Mouse (Mus musculus): ENCODE measurements around the gene Kctd21. TPM values are rescaled to one million over a fixed set of nuclear protein-coding genes. Genes with fewer than 3 reads are reported as not detected.

Kctd21 gene
- polyA plus RNA-seq, 2 experiments: 5.2 to 5.5 TPM

- WGBS: 36% methylated on average over 2 of the region's 2 CpGs
- Histone ChIP-seq H3K9me3 (ENCODE audit: control insufficient read depth, low read length) (no peaks in the 10 kb centered on the region), H3K4me1 (ENCODE audit: control insufficient read depth, insufficient read depth, low read length) (peaks cover 3% of the 10 kb centered on the region; the same call in 1 of the 2 replicates), H3K27ac (replicated peaks; ENCODE audit: low read depth, low read length) (no peak overlapping the region), H3K27me3 (ENCODE audit: control insufficient read depth, insufficient read depth, low read length) (no peaks in the 10 kb centered on the region), H3K36me3 (ENCODE audit: control insufficient read depth, insufficient read depth, low read length) (peaks cover 2% of the 10 kb centered on the region; the same call in 1 of the 2 replicates), H3K9ac (ENCODE audit: low read depth, low read length, severe bottlenecking) (no peak overlapping the region), H3K4me2 (replicated peaks; ENCODE audit: low read depth, low read length, severe bottlenecking) (no peak overlapping the region), H3K4me3 (replicated peaks; ENCODE audit: low read length) (no peak overlapping the region)
- TF ChIP-seq POLR2A (IDR thresholded peaks at IDR 0.05; ENCODE audit: borderline replicate concordance, extremely low read depth, insufficient read depth, insufficient read length): no peak
- ATAC-seq (ENCODE audit: low FRiP score, low read depth) (no peak), DNase-seq (ENCODE audit: low spot score) (no peak)
These were observed 10.8 kb downstream of the Kctd21 start for GRCm38 (mm10) chr7:97342961-97343360.

GRCm38 (mm10) chr7:97344655-97345054, 12.5 kb downstream of the Kctd21 start:
- ATAC-seq (ENCODE audit: low FRiP score, low read depth) (no peak), DNase-seq (ENCODE audit: low spot score) (no peak)
- Histone ChIP-seq H3K9me3 (ENCODE audit: control insufficient read depth, low read length) (no peaks in the 10 kb centered on the region), H3K4me1 (ENCODE audit: control insufficient read depth, insufficient read depth, low read length) (peaks cover 3% of the 10 kb centered on the region; the same call in 1 of the 2 replicates), H3K36me3 (ENCODE audit: control insufficient read depth, insufficient read depth, low read length) (peaks cover 6% of the 10 kb centered on the region; the same call in 1 of the 2 replicates), H3K27me3 (ENCODE audit: control insufficient read depth, insufficient read depth, low read length) (no peaks in the 10 kb centered on the region), H3K9ac (ENCODE audit: low read depth, low read length, severe bottlenecking) (no peak overlapping the region), H3K4me3 (replicated peaks; ENCODE audit: low read length) (no peak overlapping the region), H3K27ac (replicated peaks; ENCODE audit: low read depth, low read length) (no peak overlapping the region), H3K4me2 (replicated peaks; ENCODE audit: low read depth, low read length, severe bottlenecking) (no peak overlapping the region)
- 66% methylated on average over 2 of the region's 2 CpGs for WGBS
- no peak for TF ChIP-seq POLR2A (IDR thresholded peaks at IDR 0.05; ENCODE audit: borderline replicate concordance, extremely low read depth, insufficient read depth, insufficient read length)

- Histone ChIP-seq H3K9ac (ENCODE audit: low read depth, low read length, severe bottlenecking) (no peak overlapping the region), H3K36me3 (ENCODE audit: control insufficient read depth, insufficient read depth, low read length) (peaks cover 6% of the 10 kb centered on the region; the same call in 1 of the 2 replicates), H3K9me3 (ENCODE audit: control insufficient read depth, low read length) (no peaks in the 10 kb centered on the region), H3K27ac (replicated peaks; ENCODE audit: low read depth, low read length) (no peak overlapping the region), H3K27me3 (ENCODE audit: control insufficient read depth, insufficient read depth, low read length) (no peaks in the 10 kb centered on the region), H3K4me1 (ENCODE audit: control insufficient read depth, insufficient read depth, low read length) (peaks cover 3% of the 10 kb centered on the region; the same call in 1 of the 2 replicates), H3K4me2 (replicated peaks; ENCODE audit: low read depth, low read length, severe bottlenecking) (no peak overlapping the region), H3K4me3 (replicated peaks; ENCODE audit: low read length) (no peak overlapping the region)
- DNase-seq (ENCODE audit: low spot score) (no peak), ATAC-seq (ENCODE audit: low FRiP score, low read depth) (no peak)
- 57% methylated on average over 10 of the region's 10 CpGs for WGBS
- TF ChIP-seq POLR2A (IDR thresholded peaks at IDR 0.05; ENCODE audit: borderline replicate concordance, extremely low read depth, insufficient read depth, insufficient read length): no peak
These were observed 13.2 kb downstream of the Kctd21 start for GRCm38 (mm10) chr7:97345229-97345871.

DNA sequence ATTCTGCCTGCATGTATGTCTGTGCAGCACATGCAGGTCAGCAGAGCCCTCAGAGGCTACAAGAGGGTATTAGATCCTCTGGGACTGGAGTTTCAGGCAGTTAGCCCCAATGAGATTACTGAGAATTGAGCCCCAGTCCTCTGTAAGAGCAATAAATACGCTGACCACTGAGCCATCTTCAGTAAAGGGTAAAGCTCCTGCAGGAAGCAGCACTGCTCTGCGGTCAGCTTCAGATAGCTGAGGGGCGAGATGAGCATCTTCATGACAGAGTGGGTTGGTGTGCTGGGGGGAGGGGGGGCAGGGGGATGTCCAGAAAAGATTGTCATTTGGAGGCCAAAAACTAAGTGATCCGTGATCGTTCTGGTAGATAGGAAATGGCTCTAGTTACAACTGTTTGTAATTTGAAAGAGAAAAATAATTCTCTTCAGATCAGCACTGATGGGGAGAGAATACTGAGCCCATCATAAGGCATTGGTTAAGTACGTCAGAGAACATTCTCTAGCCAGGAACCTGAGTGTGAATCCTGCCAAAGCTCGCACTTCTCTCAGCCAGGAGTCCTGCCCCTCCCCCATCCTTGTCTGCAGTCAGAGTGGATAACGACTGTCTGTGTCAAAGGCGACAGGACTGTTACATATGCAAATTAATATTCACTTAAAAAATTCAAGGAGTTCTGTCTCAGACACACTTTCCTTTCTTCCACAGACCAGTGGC, 14.1 kb downstream of the Kctd21 start:
- TF ChIP-seq POLR2A (IDR thresholded peaks at IDR 0.05; ENCODE audit: borderline replicate concordance, extremely low read depth, insufficient read depth, insufficient read length): no peak
- no peak overlapping the region for H3K4me3 ChIP-seq (replicated peaks; ENCODE audit: low read length)
- DNase-seq (ENCODE audit: low spot score) (no peak), ATAC-seq (ENCODE audit: low FRiP score, low read depth) (0 out of 2 replicates have a peak, but pooled peaks have one; percentile 2)
- no peak overlapping the region for H3K27ac ChIP-seq (replicated peaks; ENCODE audit: low read depth, low read length)
- H3K27me3 ChIP-seq (ENCODE audit: control insufficient read depth, insufficient read depth, low read length): no peaks in the 10 kb centered on the region
- no peak overlapping the region for H3K4me2 ChIP-seq (replicated peaks; ENCODE audit: low read depth, low read length, severe bottlenecking)
- H3K9ac ChIP-seq (ENCODE audit: low read depth, low read length, severe bottlenecking): no peak overlapping the region
- peaks cover 6% of the 10 kb centered on the region; the same call in 1 of the 2 replicates for H3K36me3 ChIP-seq (ENCODE audit: control insufficient read depth, insufficient read depth, low read length)
- H3K4me1 ChIP-seq (ENCODE audit: control insufficient read depth, insufficient read depth, low read length): peaks cover 3% of the 10 kb centered on the region; the same call in 1 of the 2 replicates
- 73% methylated on average over 9 of the region's 9 CpGs for WGBS
- H3K9me3 ChIP-seq (ENCODE audit: control insufficient read depth, low read length): no peaks in the 10 kb centered on the region

DNA sequence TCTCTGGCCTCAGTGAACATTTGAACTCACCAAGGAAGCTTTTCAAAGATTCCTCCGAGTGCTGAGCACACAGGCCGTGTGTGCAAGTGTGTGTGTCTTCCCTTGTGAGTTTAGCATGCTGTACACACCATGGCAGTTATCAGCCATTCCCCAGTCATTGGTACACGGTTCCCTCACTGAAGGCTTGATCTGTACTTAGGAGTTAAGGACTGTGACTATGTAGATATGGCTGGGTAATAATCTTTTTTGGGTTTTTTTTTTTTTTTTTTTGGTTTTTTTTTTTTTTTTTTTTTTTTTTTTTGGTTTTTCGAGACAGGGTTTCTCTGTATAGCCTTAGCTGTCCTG, 14.7 kb downstream of the Kctd21 start:
- no peaks in the 10 kb centered on the region for H3K27me3 ChIP-seq (ENCODE audit: control insufficient read depth, insufficient read depth, low read length)
- H3K9me3 ChIP-seq (ENCODE audit: control insufficient read depth, low read length): no peaks in the 10 kb centered on the region
- DNase-seq (ENCODE audit: low spot score) (no peak), ATAC-seq (ENCODE audit: low FRiP score, low read depth) (0 out of 2 replicates have a peak, but pooled peaks have one; percentile 16)
- H3K9ac ChIP-seq (ENCODE audit: low read depth, low read length, severe bottlenecking): no peak overlapping the region
- TF ChIP-seq POLR2A (IDR thresholded peaks at IDR 0.05; ENCODE audit: borderline replicate concordance, extremely low read depth, insufficient read depth, insufficient read length): no peak
- 80% methylated on average over 3 of the region's 4 CpGs for WGBS
- H3K36me3 ChIP-seq (ENCODE audit: control insufficient read depth, insufficient read depth, low read length): peaks cover 6% of the 10 kb centered on the region; the same call in 1 of the 2 replicates
- H3K4me2 ChIP-seq (replicated peaks; ENCODE audit: low read depth, low read length, severe bottlenecking): no peak overlapping the region
- H3K4me1 ChIP-seq (ENCODE audit: control insufficient read depth, insufficient read depth, low read length): peaks cover 3% of the 10 kb centered on the region; the same call in 1 of the 2 replicates
- H3K27ac ChIP-seq (replicated peaks; ENCODE audit: low read depth, low read length): no peak overlapping the region
- no peak overlapping the region for H3K4me3 ChIP-seq (replicated peaks; ENCODE audit: low read length)

Data from limb, embryonic 14.5 days (tissue).